Mouse (Mus musculus): ENCODE data around the gene Mmgt2. TPM values are rescaled to one million over a fixed set of nuclear protein-coding genes. Genes with fewer than 3 reads are reported as not detected.

Gene Mmgt2
- polyA plus RNA-seq, 1 experiment from 2014 or later, result 59.9 TPM

Other genes starting within 250 kb of the Mmgt2 start
- 9.5 and 12.0 TPM in 2 replicates for gene Pigl, start 190.2 kb upstream of the Mmgt2 start, polyA plus RNA-seq (2016; fragmentation: Nextera tagmentation; extraction: Ambion mirVana)
- gene Ncor1, start 190.1 kb upstream of the Mmgt2 start, polyA plus RNA-seq (2016; fragmentation: Nextera tagmentation; extraction: Ambion mirVana), result 187 and 193 TPM in 2 replicates
- 44.5 and 47.9 TPM in 2 replicates for gene Cenpv, start 109.4 kb upstream of the Mmgt2 start, polyA plus RNA-seq (2016; fragmentation: Nextera tagmentation; extraction: Ambion mirVana)
- gene Ubb, start 97.5 kb upstream of the Mmgt2 start, polyA plus RNA-seq (2016; fragmentation: Nextera tagmentation; extraction: Ambion mirVana), result 3,589 and 3,648 TPM in 2 replicates
- gene Trpv2, start 74.2 kb upstream of the Mmgt2 start, polyA plus RNA-seq (2016; fragmentation: Nextera tagmentation; extraction: Ambion mirVana), result 0.88 and 1.2 TPM in 2 replicates
- gene Lrrc75a, start 141 bp upstream of the Mmgt2 start, polyA plus RNA-seq (2016; fragmentation: Nextera tagmentation; extraction: Ambion mirVana), result 19.2 and 23.2 TPM in 2 replicates
- gene Zfp287, start 83.2 kb downstream of the Mmgt2 start, polyA plus RNA-seq (2016; fragmentation: Nextera tagmentation; extraction: Ambion mirVana), result 16.0 and 16.3 TPM in 2 replicates
- gene Gm10428, start 104.4 kb downstream of the Mmgt2 start, polyA plus RNA-seq (2016; fragmentation: Nextera tagmentation; extraction: Ambion mirVana), result not detected in 2 replicates
- gene Zfp286, start 140.8 kb downstream of the Mmgt2 start, polyA plus RNA-seq (2016; fragmentation: Nextera tagmentation; extraction: Ambion mirVana), result 37.5 and 42.7 TPM in 2 replicates
- 8.3 and 10.1 TPM in 2 replicates for gene Trim16, start 171.6 kb downstream of the Mmgt2 start, polyA plus RNA-seq (2016; fragmentation: Nextera tagmentation; extraction: Ambion mirVana)
- 0.59 and 0.73 TPM in 2 replicates for gene Fbxw10, start 198.4 kb downstream of the Mmgt2 start, polyA plus RNA-seq (2016; fragmentation: Nextera tagmentation; extraction: Ambion mirVana)
- gene Tvp23b, start 230.8 kb downstream of the Mmgt2 start, polyA plus RNA-seq (2016; fragmentation: Nextera tagmentation; extraction: Ambion mirVana), result 45.0 and 46.0 TPM in 2 replicates

Measured in limb, embryonic 12.5 days (tissue).